Comparison of ENCODE assay signal across 13 mouse cellular contexts in the genomic region with DNA sequence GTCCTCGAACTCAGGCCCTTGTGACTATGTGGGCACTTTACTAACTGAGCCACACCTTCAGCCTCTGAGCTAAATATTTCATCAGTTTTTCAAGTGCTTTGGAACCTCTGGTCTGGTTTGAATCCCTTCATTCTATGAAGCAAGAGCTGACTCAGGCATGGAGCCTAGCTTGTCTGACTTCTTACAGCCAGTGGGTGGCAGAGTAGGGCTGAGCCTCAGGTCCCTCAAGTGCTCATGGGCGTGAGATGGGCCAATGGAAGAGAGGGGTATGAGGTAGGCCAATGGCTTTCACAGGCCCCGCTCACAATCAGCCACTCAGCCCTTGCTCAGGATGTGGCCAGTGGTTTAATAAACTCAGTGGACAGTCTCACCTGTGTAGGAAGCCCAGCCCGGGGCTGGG. TPM values are rescaled to one million over a fixed set of nuclear protein-coding genes. Genes with fewer than 3 reads are reported as not detected.
DNase-seq lines count a peak whose midpoint lies in the region; TF ChIP-seq lines count a peak whose summit lies in the region.
"Had no signal": no experiment of that assay in that cellular context is flagged by ENCODE, and none has a peak within 500 bp of the region (broad histone marks: within the 10 kb centered on the region; RNA-seq: fewer than 3 reads in every experiment).

No protein-coding gene starts in this region.

- no peak overlapping the region for H3K4me3 ChIP-seq in left cerebral cortex, adult 2 months
- H3K4me3 ChIP-seq in ES-E14 (ENCODE audit: insufficient read depth in 1 of 2, low read depth in 1 of 2, low read length in 2 of 2, poor library complexity in 1 of 2, severe bottlenecking in 1 of 2): no peak overlapping the region
- no peak overlapping the region for H3K4me3 ChIP-seq in embryonic facial prominence, embryonic 10.5 days
- H3K4me3 ChIP-seq: erythroblast, embryonic 14.5 days; heart, embryonic 10.5 days; hindbrain, embryonic 13.5 days; liver, embryonic 15.5 days; neural tube, embryonic 15.5 days had no signal

- TF ChIP-seq CTCF in left cerebral cortex, adult 2 months (IDR thresholded peaks at IDR 0.05): peak; percentile 24

- in situ Hi-C loops in ES-E14 (cut with MboI; ENCODE audit: low sequenced_read_pairs in 2 of 2, unreplicated experiment in 2 of 2): no loop called here

- H3K27me3 ChIP-seq in embryonic facial prominence, embryonic 10.5 days (replicated peaks; ENCODE audit: low read depth, poor library complexity, severe bottlenecking): no peaks in the 10 kb centered on the region
- H3K27me3 ChIP-seq: hindbrain, embryonic 13.5 days; neural tube, embryonic 15.5 days had no signal

- H3K9ac ChIP-seq in ES-E14 (ENCODE audit: insufficient read depth, low read depth, low read length, poor library complexity, severe bottlenecking): no peak overlapping the region
- H3K9ac ChIP-seq: hindbrain, embryonic 13.5 days; liver, embryonic 15.5 days; neural tube, embryonic 15.5 days had no signal

- intact Hi-C loops in left cerebral cortex, adult 2 months (cut with DNase I): no loop called here
- intact Hi-C loops in left cerebral cortex, postnatal 36 days (cut with DNase I): no loop called here

- H3K9me3 ChIP-seq in ES-E14 (ENCODE audit: control insufficient read depth, insufficient read depth, low read depth, low read length): no peaks in the 10 kb centered on the region
- H3K9me3 ChIP-seq in embryonic facial prominence, embryonic 10.5 days: no peaks in the 10 kb centered on the region
- H3K9me3 ChIP-seq: heart, embryonic 10.5 days; hindbrain, embryonic 13.5 days; liver, embryonic 15.5 days; neural tube, embryonic 15.5 days had no signal

- H3K4me1 ChIP-seq in ES-E14 (ENCODE audit: control insufficient read depth in 2 of 2, insufficient read depth in 2 of 2, low read length in 2 of 2, poor library complexity in 1 of 2): peaks cover 1 to 2% of the 10 kb centered on the region in 2 experiments; a peak in 1 of 4 replicates
- H3K4me1 ChIP-seq in embryonic facial prominence, embryonic 10.5 days: peaks cover 4% of the 10 kb centered on the region
- H3K4me1 ChIP-seq: heart, embryonic 10.5 days; hindbrain, embryonic 13.5 days; liver, embryonic 15.5 days; neural tube, embryonic 15.5 days had no signal

- H3K27ac ChIP-seq in left cerebral cortex, adult 2 months: peak overlapping the region; percentile 3
- H3K27ac ChIP-seq in ES-E14 (ENCODE audit: insufficient read depth, low read depth, low read length, poor library complexity, severe bottlenecking): no peak overlapping the region
- H3K27ac ChIP-seq in embryonic facial prominence, embryonic 10.5 days (replicated peaks): no peak overlapping the region
- H3K27ac ChIP-seq: heart, embryonic 10.5 days; hindbrain, embryonic 13.5 days; liver, embryonic 15.5 days; neural tube, embryonic 15.5 days had no signal

- 49% methylated on average over 4 of the region's 4 CpGs for WGBS in embryonic facial prominence, embryonic 10.5 days

- H3K36me3 ChIP-seq in ES-E14 (ENCODE audit: control insufficient read depth, insufficient read depth, low read length, poor library complexity, severe bottlenecking): no peaks in the 10 kb centered on the region
- no peaks in the 10 kb centered on the region for H3K36me3 ChIP-seq in embryonic facial prominence, embryonic 10.5 days (replicated peaks)
- H3K36me3 ChIP-seq: heart, embryonic 10.5 days; liver, embryonic 15.5 days had no signal

- DNase-seq in left cerebral cortex, adult 2 months (ENCODE audit: extremely low spot score in 1 of 2, low spot score in 2 of 2): no peak
- no peak for DNase-seq in left cerebral cortex, postnatal 36 days (ENCODE audit: low spot score in 2 of 2)
- DNase-seq in 416B (ENCODE audit: low read depth) (peak; percentile 56), ES-E14 (ENCODE audit: low read depth, low spot score) (no peak)
- DNase-seq in fibroblast of lung, adult 2 months (ENCODE audit: low read depth): peak; percentile 26
- no peak for DNase-seq in embryonic facial prominence, embryonic 10.5 days (ENCODE audit: low spot score)
- no peak for DNase-seq in heart, postnatal 4 days
- DNase-seq: kidney, postnatal 36 days had no signal

TF ChIP-seq in ES-E14, 5 proteins besides CTCF, POLR2A, EP300 and RAD21:
- no peak for TF ChIP-seq ZC3H11A (IDR thresholded peaks at IDR 0.05; ENCODE audit: borderline replicate concordance, low read depth, low read length)
- 0 out of 2 replicates have a peak, but pooled peaks have one; percentile 15 for TF ChIP-seq MAFK (IDR thresholded peaks at IDR 0.05; ENCODE audit: insufficient read depth, low read depth, low read length)

RNA-seq across cellular contexts. Expression of a gene that starts 27.2 kb away (rescaled TPM):
- 10 to 100 TPM; 37.1 to 37.7 TPM for total RNA-seq in left cerebral cortex, adult 2 months (2021)
- 10 to 100 TPM; 34.9 to 40.4 TPM for total RNA-seq in left cerebral cortex, postnatal 36 days (2021)
- 15.1 and 18.9 TPM in 2 replicates for total RNA-seq in ES-E14 (2012; rRNA removed)
- polyA plus RNA-seq in embryonic facial prominence, embryonic 10.5 days (2016; fragmentation: Nextera tagmentation; extraction: Ambion mirVana): 44.4 and 45.8 TPM in 2 replicates
- total RNA-seq in heart, postnatal 4 days (2021): 10 to 100 TPM; 13.5 to 16.3 TPM

RNA-seq across cellular contexts. Expression of a gene that starts 27.4 kb away (rescaled TPM):
- total RNA-seq in left cerebral cortex, adult 2 months (2021): 100 to 1,000 TPM; 207 to 218 TPM
- total RNA-seq in left cerebral cortex, postnatal 36 days (2021): 100 to 1,000 TPM; 225 to 248 TPM
- 10.0 and 10.7 TPM in 2 replicates for total RNA-seq in ES-E14 (2012; rRNA removed)
- 4.5 and 5.1 TPM in 2 replicates for polyA plus RNA-seq in embryonic facial prominence, embryonic 10.5 days (2016; fragmentation: Nextera tagmentation; extraction: Ambion mirVana)
- total RNA-seq in heart, postnatal 4 days (2021): 10 to 100 TPM; 14.0 to 15.7 TPM

Comparison
In these comparisons a context has a peak if more than half of its experiments do, and no peak if none do; other contexts are left out.
1. DNase-seq: peak in 416B (single experiment) and fibroblast of lung, adult 2 months (single experiment); none in left cerebral cortex, adult 2 months (0 of 2), left cerebral cortex, postnatal 36 days (0 of 2), ES-E14 (single experiment), embryonic facial prominence, embryonic 10.5 days (single experiment) and heart, postnatal 4 days (single experiment).
2. RNA of a gene that starts 27.4 kb away (total RNA-seq): 225 to 248 TPM in left cerebral cortex, postnatal 36 days and 207 to 218 TPM in left cerebral cortex, adult 2 months; 14.0 to 15.7 TPM in heart, postnatal 4 days and 10.0 to 10.7 TPM in ES-E14; every median in the first group is over 10 times any median in the second.